Mouse (Mus musculus): Measurements from ENCODE around the gene Insyn1.
A peak's percentile ranks its signal among the peaks of the same experiment; 100 is the strongest.

Insyn1 gene

GRCm38 (mm10) chr9:58534766-58535165, 46.4 kb downstream of the Insyn1 start:
- peak; percentile 80 for DNase-seq (ENCODE audit: low read depth, low spot score)

GRCm38 (mm10) chr9:58535447-58536134, 47.2 kb downstream of the Insyn1 start:
- peak; percentile 60 for DNase-seq (ENCODE audit: low read depth, low spot score)

DNA sequence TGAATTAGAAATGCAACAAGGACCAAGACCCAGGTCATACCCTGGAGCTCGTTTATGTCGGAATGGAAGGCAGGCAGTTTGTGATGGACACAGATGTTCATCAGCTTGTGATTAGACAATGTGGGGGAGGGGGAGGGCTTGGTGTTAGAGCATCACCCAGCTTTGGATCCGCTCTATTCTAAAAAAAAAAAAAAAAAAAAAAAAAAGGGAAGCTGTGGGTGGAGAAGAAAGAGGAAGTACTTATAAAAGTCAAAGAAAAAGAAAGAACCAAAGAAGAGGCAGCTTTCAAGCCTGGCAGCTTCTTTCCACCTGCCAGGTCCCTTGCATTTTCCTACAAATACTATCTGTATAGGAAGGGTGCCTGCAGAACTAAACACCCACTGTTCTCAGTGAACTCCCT, 49.4 kb downstream of the Insyn1 start:
- no peak for DNase-seq (ENCODE audit: low read depth, low spot score)

DNA sequence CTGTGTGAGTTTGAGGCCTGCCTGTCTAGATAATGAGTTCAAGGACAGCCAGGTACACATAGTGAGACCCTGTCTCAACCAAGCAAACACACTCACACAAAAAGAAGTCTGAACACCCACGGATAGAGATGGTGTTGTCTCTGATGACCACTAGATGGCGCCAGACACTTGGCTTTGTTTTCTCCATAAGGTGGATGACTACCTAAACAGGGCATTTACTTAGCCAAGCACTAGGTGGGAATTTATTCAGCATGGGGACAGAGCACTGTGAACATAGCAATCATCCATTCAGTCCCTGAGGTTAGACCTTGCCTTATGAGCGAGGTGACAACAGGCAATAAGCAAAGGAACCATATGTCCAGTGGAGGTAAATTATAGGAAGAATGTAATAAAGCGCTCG, 51.5 kb downstream of the Insyn1 start:
- peak; percentile 86 for DNase-seq (ENCODE audit: low read depth, low spot score)

DNA sequence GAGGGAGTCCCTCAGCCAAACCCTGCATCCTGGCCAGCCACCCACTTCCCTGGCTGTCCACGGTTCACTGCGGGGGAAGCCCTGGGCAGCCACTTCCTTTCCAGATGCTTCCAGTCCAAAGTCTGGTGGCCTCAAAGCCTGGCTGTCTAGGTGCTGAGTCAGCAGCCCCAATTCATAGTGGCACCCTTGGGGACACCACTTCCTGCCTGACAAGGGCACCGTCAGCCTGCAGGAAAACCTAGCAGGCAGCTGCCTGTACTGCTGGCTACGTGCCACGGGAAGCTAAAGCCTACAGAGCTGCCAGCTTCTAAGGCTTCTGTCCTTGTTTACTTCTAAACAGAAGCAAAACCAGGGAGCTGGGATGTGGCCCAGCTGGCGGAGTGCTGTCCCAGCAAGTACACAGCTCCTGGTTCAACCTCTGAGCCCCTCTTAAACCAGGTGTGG, 53.5 kb downstream of the Insyn1 start:
- no peak for DNase-seq (ENCODE audit: low read depth, low spot score)

GRCm38 (mm10) chr9:58544879-58545324, 56.5 kb downstream of the Insyn1 start:
- no peak for DNase-seq (ENCODE audit: low read depth, low spot score)

GRCm38 (mm10) chr9:58545428-58545827, 57.0 kb downstream of the Insyn1 start:
- no peak for DNase-seq (ENCODE audit: low read depth, low spot score)

- DNase-seq (ENCODE audit: low read depth, low spot score): no peak
These were observed 58.4 kb downstream of the Insyn1 start for GRCm38 (mm10) chr9:58546630-58547360.

DNA sequence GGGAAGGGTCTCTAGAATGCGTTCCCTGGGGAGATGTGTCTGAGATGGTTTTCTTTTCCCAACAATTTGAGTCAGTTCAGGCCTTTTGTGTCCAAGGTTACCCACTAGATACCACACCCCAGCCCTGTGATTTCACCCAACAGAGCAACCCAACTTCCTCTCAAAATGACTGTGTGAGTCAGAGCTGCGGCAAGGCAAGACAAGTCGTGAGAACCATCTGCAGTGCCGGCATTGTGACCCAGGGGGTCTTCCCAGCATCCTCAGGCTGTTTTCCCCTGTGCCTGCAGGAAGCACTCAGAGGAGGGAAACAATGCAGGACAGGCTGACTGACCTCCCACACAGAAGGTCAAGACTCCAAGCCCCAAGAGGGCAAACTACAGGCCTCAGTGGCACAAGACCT, 60.5 kb downstream of the Insyn1 start:
- no peak for DNase-seq (ENCODE audit: low read depth, low spot score)

Measured in ZHBTc4 (cell line).